Comparison of ENCODE assay signal across 18 mouse cellular contexts in genomic region chr9:67353365-67353764, GRCm38 (mm10).
A peak's percentile ranks its signal among the peaks of the same experiment; 100 is the strongest.
DNase-seq lines count a peak whose midpoint lies in the region; ATAC-seq and TF ChIP-seq lines count a peak whose summit lies in the region.
"Had no signal": no experiment of that assay in that cellular context is flagged by ENCODE, and none has a peak within 500 bp of the region (broad histone marks: within the 10 kb centered on the region; RNA-seq: fewer than 3 reads in every experiment).

No protein-coding gene starts in this region.

- peaks cover 6% of the 10 kb centered on the region; the same call in 1 of the 2 replicates for H3K36me3 ChIP-seq in kidney, embryonic 16.5 days (ENCODE audit: insufficient read depth, low read length)
- no peaks in the 10 kb centered on the region for H3K36me3 ChIP-seq in lung, postnatal 0 days (ENCODE audit: insufficient read depth, low read length)

- peaks cover 7% of the 10 kb centered on the region for H3K9me3 ChIP-seq in kidney, embryonic 16.5 days (ENCODE audit: low read length)
- H3K9me3 ChIP-seq in lung, postnatal 0 days (ENCODE audit: low read length), result no peaks in the 10 kb centered on the region
- H3K9me3 ChIP-seq: embryonic facial prominence, embryonic 12.5 days had no signal

- no peak overlapping the region for H3K9ac ChIP-seq in kidney, embryonic 16.5 days (replicated peaks; ENCODE audit: low read length)
- H3K9ac ChIP-seq in lung, postnatal 0 days (replicated peaks; ENCODE audit: low read depth), result no peak overlapping the region
- H3K9ac ChIP-seq: embryonic facial prominence, embryonic 12.5 days had no signal

- H3K4me1 ChIP-seq in kidney, embryonic 16.5 days (ENCODE audit: insufficient read depth, low read length), result no peaks in the 10 kb centered on the region
- no peaks in the 10 kb centered on the region for H3K4me1 ChIP-seq in lung, postnatal 0 days (ENCODE audit: insufficient read depth, low read depth, low read length)
- H3K4me1 ChIP-seq: embryonic facial prominence, embryonic 12.5 days had no signal

- TF ChIP-seq CTCF in lung, postnatal 0 days (IDR thresholded peaks at IDR 0.05), result no peak

- H3K27me3 ChIP-seq in kidney, embryonic 16.5 days (ENCODE audit: insufficient read depth, low read length), result no peaks in the 10 kb centered on the region
- no peaks in the 10 kb centered on the region for H3K27me3 ChIP-seq in lung, postnatal 0 days (replicated peaks; ENCODE audit: insufficient read depth, low read length)
- H3K27me3 ChIP-seq: CH12.LX; embryonic facial prominence, embryonic 12.5 days had no signal

- H3K4me3 ChIP-seq in kidney, embryonic 16.5 days (ENCODE audit: low read length), result no peak overlapping the region
- no peak overlapping the region for H3K4me3 ChIP-seq in lung, postnatal 0 days (ENCODE audit: low read depth, low read length)
- H3K4me3 ChIP-seq: embryonic facial prominence, embryonic 12.5 days had no signal

- peak; percentile 42 for DNase-seq in gastrocnemius, postnatal 10 days
- no peak for DNase-seq in gastrocnemius, adult 8-10 months (ENCODE audit: low spot score in 2 of 2)
- DNase-seq in kidney, postnatal 4 days, result peak; percentile 35 to 44
- DNase-seq in gastrocnemius, postnatal 25 days, result peak; percentile 30
- DNase-seq in lung, postnatal 0 days (ENCODE audit: low spot score), result peak; percentile 75
- no peak for DNase-seq in cerebellum, adult 8-10 months
- DNase-seq in ovary, postnatal 14 days (ENCODE audit: low spot score), result no peak
- DNase-seq: kidney, adult 9 months; liver; right cerebral cortex, postnatal 25 days; thymus, postnatal 14 days had no signal

- WGBS in kidney, embryonic 16.5 days, result 74% methylated on average over 7 of the region's 7 CpGs
- 56% methylated on average over 7 of the region's 7 CpGs for WGBS in lung, postnatal 0 days

- H3K4me2 ChIP-seq in kidney, embryonic 16.5 days (replicated peaks; ENCODE audit: low read depth, low read length), result no peak overlapping the region
- H3K4me2 ChIP-seq in lung, postnatal 0 days (replicated peaks; ENCODE audit: low read depth, low read length), result no peak overlapping the region
- H3K4me2 ChIP-seq: embryonic facial prominence, embryonic 12.5 days; midbrain, embryonic 11.5 days had no signal

- no peak overlapping the region for H3K27ac ChIP-seq in kidney, embryonic 16.5 days (ENCODE audit: low read length)
- no peak overlapping the region for H3K27ac ChIP-seq in lung, postnatal 0 days (ENCODE audit: low read length)
- H3K27ac ChIP-seq: embryonic facial prominence, embryonic 12.5 days; macrophage; stomach, postnatal 0 days had no signal

- no peak for ATAC-seq in kidney, embryonic 16.5 days (ENCODE audit: low FRiP score, low TSS enrichment)
- ATAC-seq in lung, postnatal 0 days, result peak; percentile 59
- ATAC-seq: forebrain, embryonic 16.5 days had no signal

- no peak for TF ChIP-seq EP300 in lung, postnatal 0 days (IDR thresholded peaks at IDR 0.05)

Comparison
In these comparisons a context has a peak if more than half of its experiments do, and no peak if none do; other contexts are left out.
1. DNase-seq: peak in gastrocnemius, postnatal 10 days (single experiment), kidney, postnatal 4 days (2 of 2), gastrocnemius, postnatal 25 days (single experiment) and lung, postnatal 0 days (single experiment); none in gastrocnemius, adult 8-10 months (0 of 2), cerebellum, adult 8-10 months (single experiment) and ovary, postnatal 14 days (single experiment).